Mouse (Mus musculus) erythroblast, embryonic 14.5 days (primary cell): ENCODE data around the gene Timp2.

Experiments used
- GATA1 ChIP-seq: IDR thresholded peaks from 2 replicates; pipeline ENCODE4 v1.6.1; 2012; ENCODE audit warnings: low read length, inconsistent platforms, mixed read lengths
- TAL1 ChIP-seq: IDR thresholded peaks from 3 replicates; pipeline ENCODE4 v1.6.1; 2012; ENCODE audit warnings: low read length, inconsistent platforms, mixed read lengths

GRCm38 (mm10) chr11:118324541-118324940 is 31.0 kb downstream of the Timp2 start:
- TF ChIP-seq TAL1 (no peak), GATA1 (no peak)
